Mouse (Mus musculus) CD8-positive naive resting alpha-beta T cell, adult 2 months (primary cell): Measurements from ENCODE around the gene Glipr1.
A peak's percentile ranks its signal among the peaks of the same experiment; 100 is the strongest.
"Not testable (repeated sequence)": the region's sequence is repeated elsewhere in the genome, so short reads cannot be mapped to it uniquely, and the experiment has no call there.

Experiments
- DNase-seq, 2 experiments: peaks; one replicate each; pipeline ENCODE4 v3.0.0; 2022; ENCODE audit warnings: low read depth in 2 of 2, low spot score in 2 of 2

Gene Glipr1

DNA sequence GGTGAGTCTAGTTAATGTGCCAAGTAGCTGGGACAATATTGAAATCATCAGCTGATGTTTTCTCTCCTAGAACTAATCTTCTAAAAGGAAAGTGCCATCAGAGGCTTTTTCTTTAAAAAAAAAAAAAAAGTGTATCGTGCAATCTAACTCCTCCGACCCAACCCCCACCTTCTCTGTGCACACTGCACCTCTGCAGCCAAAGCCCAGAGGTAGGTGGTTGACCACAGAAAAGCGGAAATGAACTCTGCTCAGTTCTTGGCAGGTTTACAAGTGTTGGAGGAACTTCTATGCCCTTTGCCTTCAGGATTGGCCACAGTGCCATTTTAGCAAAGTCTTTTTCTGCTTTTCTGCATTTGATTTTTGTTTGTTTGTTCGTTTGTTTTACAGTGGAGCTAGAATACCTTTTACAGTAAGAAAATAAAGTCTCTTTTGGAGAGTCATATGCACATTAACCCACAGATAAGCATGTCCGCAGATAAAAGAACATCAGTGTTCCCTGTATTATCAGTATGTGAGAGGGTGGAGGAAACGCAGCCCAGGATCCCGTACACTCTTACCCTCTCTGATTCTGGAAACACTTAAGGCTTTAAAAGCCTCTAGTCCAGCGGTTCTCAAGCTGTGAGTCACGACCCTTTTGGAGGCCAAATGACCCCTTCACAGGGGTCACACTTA lies at the start of gene Glipr1:
TSS of gene Glipr1 (minus strand) at position 88 of the 672 bp plus-strand sequence.
- peak; percentile 36 to 62 for DNase-seq

GRCm38 (mm10) chr10:112051956-112052355 lies 49.5 kb upstream of the Glipr1 start:
- DNase-seq: not testable (repeated sequence)

DNA sequence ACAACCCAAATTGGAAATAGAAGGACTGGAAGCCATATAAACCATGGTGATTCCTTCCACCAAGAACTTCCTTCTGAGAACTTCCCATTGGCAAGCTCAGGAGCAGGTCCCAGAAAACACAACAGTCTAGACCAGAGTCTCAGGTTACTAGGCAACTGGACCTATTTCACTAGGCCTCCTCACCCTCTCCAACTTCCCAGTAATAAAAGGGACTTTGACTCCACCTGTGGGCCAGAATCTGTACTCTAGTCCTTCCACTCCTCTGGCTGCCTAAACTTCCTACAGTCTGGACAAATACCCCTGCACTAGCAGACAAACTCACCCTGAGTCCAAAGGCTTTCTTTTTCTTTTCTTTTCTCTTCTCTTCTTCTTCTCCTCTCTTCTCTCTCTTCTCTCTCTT lies 48.8 kb upstream of the Glipr1 start:
- no peak for DNase-seq

GRCm38 (mm10) chr10:112044283-112044682 lies 41.9 kb upstream of the Glipr1 start:
- not testable (repeated sequence) for DNase-seq

DNA sequence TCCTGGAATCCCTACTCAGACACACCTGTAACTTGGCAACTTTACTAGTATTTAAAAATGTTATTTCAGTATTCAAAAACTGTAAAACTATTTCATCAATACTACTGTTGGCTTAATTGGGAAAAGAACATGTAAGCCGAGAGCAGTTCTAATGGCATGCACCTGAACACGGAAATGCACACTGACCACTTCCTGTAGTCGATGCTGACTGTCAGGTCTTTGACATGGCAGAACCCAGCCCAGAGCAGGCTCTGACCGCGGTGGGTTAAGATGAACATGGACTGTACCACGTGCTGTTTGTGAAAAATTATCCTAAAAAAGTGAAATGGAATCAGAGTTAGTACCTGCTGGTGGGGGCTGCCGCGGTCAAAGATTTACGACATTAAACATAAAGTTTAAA lies 41.1 kb upstream of the Glipr1 start:
- DNase-seq: not testable (repeated sequence)

DNA sequence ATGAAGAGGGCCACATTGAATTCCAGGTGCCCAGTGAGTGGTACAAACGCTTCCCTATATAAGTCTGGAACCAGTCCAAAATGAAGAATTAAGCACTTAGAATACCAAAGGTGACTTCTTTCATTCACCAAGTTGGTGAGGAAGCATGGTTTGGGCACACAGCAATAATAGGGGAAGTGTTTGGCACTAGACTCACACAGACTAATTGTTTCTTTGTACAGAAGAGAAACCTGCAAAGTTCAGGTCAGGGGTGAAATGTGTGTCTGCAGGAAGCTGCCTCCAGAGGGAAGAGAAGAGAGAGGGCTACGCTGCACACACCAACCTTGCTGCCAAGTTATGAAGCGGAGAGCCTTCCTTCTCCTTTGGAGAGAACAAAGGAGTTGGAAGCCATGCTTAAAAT lies 26.3 kb upstream of the Glipr1 start:
- not testable (repeated sequence) for DNase-seq

DNA sequence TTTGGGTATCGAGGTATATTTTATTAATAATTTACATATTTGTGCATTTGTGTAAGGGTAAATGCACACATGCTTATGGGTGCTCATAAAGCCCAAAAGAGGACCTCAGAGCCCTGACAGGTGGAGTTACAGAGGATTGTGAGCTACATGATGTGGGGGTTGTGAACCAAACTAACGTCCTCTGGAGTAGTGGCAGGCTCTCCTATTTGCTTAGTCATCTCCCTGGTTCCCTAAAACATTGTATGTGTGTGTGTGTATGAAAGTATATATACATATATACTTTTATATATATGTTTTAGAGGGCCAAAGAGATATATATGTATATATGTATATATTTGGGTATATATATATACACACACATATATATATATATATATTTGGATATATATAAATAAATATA lies 21.2 kb upstream of the Glipr1 start:
- DNase-seq: no peak

- DNase-seq: not testable (repeated sequence)
Measured at GRCm38 (mm10) chr10:112009511-112009910, 7.1 kb upstream of the Glipr1 start.

GRCm38 (mm10) chr10:112001756-112002520 lies 493 bp downstream of the Glipr1 start:
- DNase-seq: no peak

GRCm38 (mm10) chr10:112001350-112001749 lies 1.1 kb downstream of the Glipr1 start:
- no peak for DNase-seq

DNA sequence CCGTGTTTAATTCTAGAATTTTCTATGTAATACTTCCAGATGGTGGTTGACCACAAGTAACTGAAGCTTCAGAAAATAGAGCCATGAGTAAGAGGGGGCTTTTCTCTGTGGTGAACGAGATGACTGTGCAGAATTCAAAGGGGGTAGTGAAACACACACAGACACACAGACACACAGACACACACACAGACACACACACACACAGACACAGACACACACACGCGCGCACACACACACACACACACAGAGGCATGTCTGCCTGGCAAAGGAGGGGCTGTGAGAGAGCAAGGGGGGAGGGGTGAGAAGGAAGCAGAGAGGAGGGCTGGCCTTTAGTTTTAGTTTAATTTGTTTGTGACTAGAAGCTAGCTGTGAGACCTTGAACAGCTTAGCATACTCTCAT lies 1.9 kb downstream of the Glipr1 start:
- DNase-seq: no peak

GRCm38 (mm10) chr10:111999765-112000164 lies 2.7 kb downstream of the Glipr1 start:
- DNase-seq: no peak

- DNase-seq: no peak
Measured at GRCm38 (mm10) chr10:111997671-111998070, 4.8 kb downstream of the Glipr1 start.

DNA sequence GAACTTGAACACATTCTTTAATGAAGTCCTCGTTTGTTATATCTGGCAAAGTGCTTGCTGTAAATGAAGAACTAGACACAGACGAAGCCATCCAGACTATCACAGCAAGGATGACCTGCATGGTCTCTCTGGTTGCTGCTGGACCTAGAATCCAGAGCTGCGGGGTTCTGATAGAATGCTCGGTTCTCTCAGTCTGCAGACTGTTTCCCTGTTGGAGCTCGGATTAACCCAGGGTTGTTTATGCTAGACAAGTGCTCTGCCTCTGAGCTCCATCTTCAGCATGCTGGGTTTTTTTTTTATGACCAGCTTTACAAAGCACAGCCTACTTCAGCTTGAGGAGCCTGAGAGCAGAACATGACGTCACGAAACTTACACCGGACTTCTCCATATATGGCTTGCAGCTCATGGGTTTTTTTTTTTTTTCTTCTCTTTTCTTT lies 5.5 kb downstream of the Glipr1 start:
- peak; percentile 35 to 40 for DNase-seq

- no peak for DNase-seq
Measured at GRCm38 (mm10) chr10:111996549-111996904, 5.9 kb downstream of the Glipr1 start.

- DNase-seq: no peak
Measured at GRCm38 (mm10) chr10:111995803-111996548, 6.5 kb downstream of the Glipr1 start.

- DNase-seq: no peak
Measured at GRCm38 (mm10) chr10:111986453-111986852, 16.0 kb downstream of the Glipr1 start.

- no peak for DNase-seq
Measured at GRCm38 (mm10) chr10:111983070-111983469, 19.4 kb downstream of the Glipr1 start.

DNA sequence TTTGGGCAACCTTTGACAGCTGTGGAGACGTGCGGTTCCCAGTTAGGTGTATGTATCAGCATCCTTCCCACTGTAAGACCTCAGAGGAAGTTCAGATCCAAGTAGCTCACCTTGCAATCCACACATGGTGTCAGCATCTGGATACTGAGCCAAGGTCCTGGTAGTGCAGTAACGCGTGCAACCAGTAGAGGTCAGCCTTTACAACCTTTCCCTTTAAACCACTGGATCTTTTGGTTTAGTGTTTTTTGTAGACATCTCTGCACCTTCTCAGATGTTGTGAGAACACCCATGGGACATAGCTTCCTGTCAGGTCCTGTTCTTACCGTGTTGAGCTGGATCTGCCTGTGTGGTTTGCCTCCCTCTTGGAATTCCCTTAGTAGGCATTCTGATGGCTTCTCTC lies 24.8 kb downstream of the Glipr1 start:
- peak; percentile 65 to 74 for DNase-seq

DNA sequence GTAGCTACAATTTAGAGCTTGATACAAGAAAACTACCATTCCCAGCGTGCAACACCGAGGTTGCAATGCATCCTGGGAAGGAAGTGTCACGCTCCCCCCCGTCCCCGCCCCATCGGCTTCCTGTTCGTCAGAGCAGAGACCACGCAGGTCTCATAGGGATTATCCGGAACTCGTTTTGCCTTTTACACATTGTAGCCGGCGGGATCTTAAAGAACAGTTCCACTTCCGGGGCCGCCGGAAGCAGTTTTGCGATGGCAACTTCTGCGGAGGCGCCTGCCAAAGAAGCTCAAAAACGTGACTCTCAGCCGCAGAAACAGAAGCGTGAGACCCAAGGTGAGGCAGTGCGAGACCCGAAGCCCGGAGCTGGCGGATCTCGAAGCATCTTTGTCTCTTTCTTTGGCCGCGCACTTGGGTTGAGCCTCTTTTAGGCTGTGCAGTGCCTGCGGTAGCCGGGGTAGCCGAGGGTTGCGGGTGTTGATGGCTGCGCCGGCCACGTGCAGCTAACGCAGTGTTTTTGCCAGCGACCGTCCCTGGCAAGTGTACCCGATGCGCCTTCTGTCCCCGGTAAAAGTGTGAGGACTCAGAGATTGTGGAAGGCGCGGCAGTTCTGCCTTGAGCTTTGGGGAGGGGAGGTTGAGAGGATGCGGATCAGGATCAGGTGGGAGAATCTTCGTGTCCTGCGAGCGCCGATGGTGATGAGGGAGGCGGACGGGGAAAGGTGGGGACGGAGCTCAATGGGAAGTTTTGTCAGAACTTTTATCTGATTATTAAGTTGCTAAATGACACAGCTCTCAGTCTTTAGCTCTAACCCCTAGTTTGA lies 29.7 kb downstream of the Glipr1 start, which contains the start of gene Krr1:
TSS of gene Krr1 (plus strand) at position 123 of the 820 bp plus-strand sequence.
- peak; percentile 84 to 87 for DNase-seq

DNA sequence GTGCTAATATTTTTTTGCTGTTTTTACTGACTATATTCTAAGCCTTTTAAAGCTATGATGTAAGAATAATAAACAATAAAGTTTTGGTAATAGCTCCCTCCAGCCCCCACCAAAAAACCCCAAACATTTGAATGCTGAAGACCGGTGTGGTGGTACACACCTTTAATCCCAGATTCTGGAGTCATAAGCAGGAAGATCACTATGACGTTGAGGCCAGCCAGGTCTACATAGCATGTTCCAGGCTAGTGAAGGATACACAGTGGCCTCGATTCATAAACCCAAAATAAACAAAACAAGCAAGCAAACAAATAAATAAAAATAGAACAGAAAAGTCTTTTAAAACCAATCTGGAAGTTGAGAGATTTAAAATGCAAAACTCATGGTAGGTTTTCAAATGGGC lies 30.5 kb downstream of the Glipr1 start:
- no peak for DNase-seq
